7 mouse cellular contexts compared by ENCODE assay signal in the genomic region with DNA sequence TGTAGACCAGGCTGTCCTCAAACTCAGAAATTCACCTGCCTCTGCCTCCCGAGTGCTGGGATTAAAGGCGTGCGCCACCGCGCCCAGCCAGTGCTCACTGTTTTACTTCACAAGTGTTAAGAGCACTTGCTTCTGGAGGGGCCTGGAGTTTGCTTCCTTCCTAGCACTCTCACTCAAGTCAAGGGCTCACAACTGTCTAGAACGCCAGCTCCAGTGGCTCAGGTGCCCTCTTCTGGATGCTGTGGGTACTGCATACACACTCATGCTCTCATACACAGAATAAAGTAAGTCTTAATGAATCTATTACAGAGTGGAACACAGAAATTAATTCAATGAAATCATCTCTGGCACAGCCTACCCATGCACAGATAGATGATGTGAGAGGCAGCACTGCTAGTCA. TPM values are rescaled to one million over a fixed set of nuclear protein-coding genes. Genes with fewer than 3 reads are reported as not detected.
A peak's percentile ranks its signal among the peaks of the same experiment; 100 is the strongest.
DNase-seq lines count a peak whose midpoint lies in the region; ATAC-seq lines count a peak whose summit lies in the region.

No protein-coding gene starts in this region.

- H3K27ac ChIP-seq in limb, embryonic 12.5 days = no peak overlapping the region

- no peak overlapping the region for H3K4me3 ChIP-seq in limb, embryonic 12.5 days (replicated peaks)

- no peaks in the 10 kb centered on the region for H3K9me3 ChIP-seq in limb, embryonic 12.5 days

- ATAC-seq in limb, embryonic 12.5 days (ENCODE audit: insufficient number of reproducible peaks, insufficient read depth, low FRiP score, low TSS enrichment, low read depth) = peak; percentile 52
- ATAC-seq in monocyte, adult 5-6 weeks (replicated peaks; ENCODE audit: insufficient number of reproducible peaks, low FRiP score, low TSS enrichment, poor library complexity, severe bottlenecking) = peak; percentile 87

- DNase-seq in adrenal gland, adult 8-10 months = peak; percentile 44
- DNase-seq in embryo, embryonic 10.5 days (ENCODE audit: low spot score) = peak; percentile 89
- DNase-seq in gastrocnemius, postnatal 4 days (ENCODE audit: low spot score in 2 of 2) = peak; percentile 40 to 71
- DNase-seq in kidney, adult 9 months = peak; percentile 86
- DNase-seq in spleen, postnatal 36 days (ENCODE audit: low spot score in 2 of 2) = peak; percentile 36 to 50

- no peak overlapping the region for H3K4me2 ChIP-seq in limb, embryonic 12.5 days

- H3K4me1 ChIP-seq in limb, embryonic 12.5 days (replicated peaks) = no peaks in the 10 kb centered on the region

- peaks cover 11% of the 10 kb centered on the region for H3K36me3 ChIP-seq in limb, embryonic 12.5 days

- H3K9ac ChIP-seq in limb, embryonic 12.5 days (replicated peaks) = no peak overlapping the region

- 47% methylated on average over 6 of the region's 6 CpGs for WGBS in limb, embryonic 12.5 days

- H3K27me3 ChIP-seq in limb, embryonic 12.5 days = no peaks in the 10 kb centered on the region

RNA-seq across cellular contexts. Expression of a gene that starts 44.8 kb away (rescaled TPM):
- under 1 TPM in 1 of 4 experiments, not detected in 3; 0.68 TPM for total RNA-seq in adrenal gland, adult 8-10 months (2022)
- total RNA-seq in gastrocnemius, postnatal 4 days (2021) = under 1 TPM in 1 of 2 experiments, not detected in 1; 0.39 TPM
- not detected in 2 replicates for polyA plus RNA-seq in limb, embryonic 12.5 days (2016; fragmentation: Nextera tagmentation; extraction: Ambion mirVana)
- total RNA-seq in monocyte, adult 5-6 weeks (2017) = 2.2 TPM in 1 of 3 replicates, not detected in the others
